Mouse (Mus musculus) limb, embryonic 14.5 days (tissue): Measurements from ENCODE around the gene Herpud2. TPM values are rescaled to one million over a fixed set of nuclear protein-coding genes. Genes with fewer than 3 reads are reported as not detected.

ENCODE experiments used
- ATAC-seq: fragments of 200-750 bp; cut with Nextera tagmentation; 2 replicates; pipeline ENCODE4 v1.8.0; 2017; ENCODE audit warnings: low read depth, moderate number of reproducible peaks, moderate TSS enrichment; ENCODE audit not compliant: low FRiP score
- DNase-seq: peaks from one replicate; pipeline ENCODE4 v3.0.0-alpha.2; 2015; ENCODE audit warnings: low spot score
- H3K27ac ChIP-seq: fragments of 300-500 bp; sonication (generic); replicated peaks from 2 replicates; pipeline ENCODE4 v1.5.1; 2014; ENCODE audit warnings: low read depth, mild to moderate bottlenecking, low read length, moderate library complexity, mixed read lengths
- H3K27me3 ChIP-seq: fragments of 300-500 bp; sonication (generic); 2 replicates; pipeline ENCODE4 v1.6.1; 2014; ENCODE audit warnings: low read length, mixed read lengths; ENCODE audit not compliant: control insufficient read depth, insufficient read depth
- H3K36me3 ChIP-seq: fragments of 300-500 bp; sonication (generic); 2 replicates; pipeline ENCODE4 v1.6.1; 2014; ENCODE audit warnings: mild to moderate bottlenecking, low read length, moderate library complexity, mixed read lengths; ENCODE audit not compliant: control insufficient read depth, insufficient read depth
- H3K4me1 ChIP-seq: fragments of 300-500 bp; sonication (generic); 2 replicates; pipeline ENCODE4 v1.6.1; 2014; ENCODE audit warnings: antibody characterized with exemption, low read length, mixed read lengths; ENCODE audit not compliant: control insufficient read depth, insufficient read depth
- H3K4me2 ChIP-seq: fragments of 300-500 bp; sonication (generic); replicated peaks from 2 replicates; pipeline ENCODE4 v1.6.1; 2014; ENCODE audit warnings: low read depth, mild to moderate bottlenecking, low read length, moderate library complexity; ENCODE audit not compliant: severe bottlenecking
- H3K4me3 ChIP-seq: fragments of 300-500 bp; sonication (generic); replicated peaks from 2 replicates; pipeline ENCODE4 v1.5.1; 2014; ENCODE audit warnings: low read length
- H3K9ac ChIP-seq: fragments of 300-500 bp; sonication (generic); 2 replicates; pipeline ENCODE4 v1.6.1; 2014; ENCODE audit warnings: mild to moderate bottlenecking, low read depth, low read length, moderate library complexity; ENCODE audit not compliant: severe bottlenecking
- H3K9me3 ChIP-seq: fragments of 300-500 bp; sonication (generic); 2 replicates; pipeline ENCODE4 v1.6.1; 2016; ENCODE audit warnings: low read length; ENCODE audit not compliant: control insufficient read depth
- POLR2A ChIP-seq: fragments of 200-500 bp; IDR thresholded peaks from 2 replicates; pipeline ENCODE4 v1.8.0; 2012; ENCODE audit warnings: inconsistent platforms, mild to moderate bottlenecking, moderate library complexity, borderline replicate concordance; ENCODE audit not compliant: insufficient read depth, insufficient read length; ENCODE audit errors: extremely low read depth
- WGBS: fragments of 180-500 bp; shearing (Covaris S2); extraction: QIAGEN DNeasy Blood & Tissue Kit; methylation state at CpG from one replicate; pipeline ENCODE4 v1.1.7; 2014; 5-methylcytosine and 5-hydroxymethylcytosine counted together
- polyA plus RNA-seq, 2 experiments: library from polyadenylated mRNA; depleted of rRNA in 1 of 2; stranded (reverse) in 1 of 2; unstranded in 1 of 2; fragments of >200 nt; fragmentation: Nextera tagmentation in 1 of 2; extraction: Ambion mirVana in 1 of 2; gene quantifications; 2 replicates each; pipeline versions ENCODE4 v1.2.1 to v1.2.3; 2012 to 2014

Gene Herpud2
- polyA plus RNA-seq, 2 experiments: 32.8 to 33.8 TPM

- no peak overlapping the region for H3K4me2 ChIP-seq
Measured at GRCm38 (mm10) chr9:25185854-25186253, 34.2 kb upstream of the Herpud2 start.

GRCm38 (mm10) chr9:25184606-25185005 lies 33.0 kb upstream of the Herpud2 start:
- 93% methylated on average over 2 of the region's 2 CpGs for WGBS
- TF ChIP-seq POLR2A: no peak

More at GRCm38 (mm10) chr9:25185854-25186253, 34.2 kb upstream of the Herpud2 start:
- no peak overlapping the region for H3K4me3 ChIP-seq
- H3K9ac ChIP-seq: no peak overlapping the region
- DNase-seq (no peak), ATAC-seq (no peak)
- no peak overlapping the region for H3K27ac ChIP-seq
- no peaks in the 10 kb centered on the region for H3K36me3 ChIP-seq
- H3K27me3 ChIP-seq: no peaks in the 10 kb centered on the region
- WGBS: 64% methylated on average over 7 of the region's 7 CpGs
- H3K9me3 ChIP-seq: no peaks in the 10 kb centered on the region
- no peaks in the 10 kb centered on the region for H3K4me1 ChIP-seq
- no peak for TF ChIP-seq POLR2A

GRCm38 (mm10) chr9:25178066-25178465 lies 26.4 kb upstream of the Herpud2 start:
- DNase-seq: no peak
- TF ChIP-seq POLR2A: no peak
- 79% methylated on average over 3 of the region's 3 CpGs for WGBS
- peaks cover 10% of the 10 kb centered on the region for H3K4me1 ChIP-seq
- H3K4me2 ChIP-seq: no peak overlapping the region
- H3K27me3 ChIP-seq: no peaks in the 10 kb centered on the region
- H3K27ac ChIP-seq: no peak overlapping the region
- ATAC-seq: no peak
- no peaks in the 10 kb centered on the region for H3K36me3 ChIP-seq
- no peaks in the 10 kb centered on the region for H3K9me3 ChIP-seq
- H3K4me3 ChIP-seq: no peak overlapping the region
- no peak overlapping the region for H3K9ac ChIP-seq

More at GRCm38 (mm10) chr9:25184606-25185005, 33.0 kb upstream of the Herpud2 start:
- no peak for ATAC-seq
- no peak for DNase-seq
- Histone ChIP-seq H3K27me3 (no peaks in the 10 kb centered on the region), H3K9ac (no peak overlapping the region), H3K27ac (no peak overlapping the region), H3K9me3 (no peaks in the 10 kb centered on the region), H3K4me1 (no peaks in the 10 kb centered on the region), H3K4me3 (no peak overlapping the region), H3K36me3 (no peaks in the 10 kb centered on the region), H3K4me2 (no peak overlapping the region)

- peaks cover 10% of the 10 kb centered on the region for H3K4me1 ChIP-seq
- H3K4me2 ChIP-seq: no peak overlapping the region
- no peak for TF ChIP-seq POLR2A
- DNase-seq: no peak
- no peaks in the 10 kb centered on the region for H3K27me3 ChIP-seq
- no peaks in the 10 kb centered on the region for H3K36me3 ChIP-seq
- ATAC-seq: no peak
- H3K9ac ChIP-seq: no peak overlapping the region
- 91% methylated on average over 5 of the region's 5 CpGs for WGBS
- H3K4me3 ChIP-seq: no peak overlapping the region
- H3K9me3 ChIP-seq: no peaks in the 10 kb centered on the region
- H3K27ac ChIP-seq: no peak overlapping the region
Measured at GRCm38 (mm10) chr9:25177201-25177600, 25.6 kb upstream of the Herpud2 start.

GRCm38 (mm10) chr9:25176562-25176961 lies 24.9 kb upstream of the Herpud2 start:
- Histone ChIP-seq H3K9me3 (no peaks in the 10 kb centered on the region), H3K4me3 (no peak overlapping the region), H3K4me1 (peaks cover 10% of the 10 kb centered on the region), H3K27me3 (no peaks in the 10 kb centered on the region), H3K36me3 (no peaks in the 10 kb centered on the region), H3K9ac (no peak overlapping the region), H3K27ac (no peak overlapping the region), H3K4me2 (no peak overlapping the region)
- ATAC-seq (no peak), DNase-seq (no peak)
- no peak for TF ChIP-seq POLR2A
- WGBS: 60% methylated on average over 1 of the region's 1 CpGs

- no peak overlapping the region for H3K4me3 ChIP-seq
- no peak for TF ChIP-seq POLR2A
- no peaks in the 10 kb centered on the region for H3K36me3 ChIP-seq
- 91% methylated on average over 6 of the region's 6 CpGs for WGBS
- no peak overlapping the region for H3K4me2 ChIP-seq
- ATAC-seq (no peak), DNase-seq (no peak)
- peaks cover 10% of the 10 kb centered on the region for H3K4me1 ChIP-seq
- H3K9ac ChIP-seq: no peak overlapping the region
- H3K27me3 ChIP-seq: no peaks in the 10 kb centered on the region
- H3K27ac ChIP-seq: no peak overlapping the region
- no peaks in the 10 kb centered on the region for H3K9me3 ChIP-seq
Measured at GRCm38 (mm10) chr9:25175978-25176377, 24.4 kb upstream of the Herpud2 start.
